Mouse (Mus musculus) C2C12 (cell line): ENCODE measurements around the gene Vash1. TPM values are rescaled to one million over a fixed set of nuclear protein-coding genes. Genes with fewer than 3 reads are reported as not detected.

ENCODE experiments used
- H3K27me3 ChIP-seq: one replicate; pipeline ENCODE4 v1.6.1; 2011; ENCODE audit not compliant: control insufficient read depth, insufficient read depth, insufficient read length
- H3K36me3 ChIP-seq: one replicate; pipeline ENCODE4 v1.6.1; 2011; ENCODE audit not compliant: control insufficient read depth, insufficient read depth
- H3K4me3 ChIP-seq: one replicate; pipeline ENCODE4 v1.5.1; 2011; ENCODE audit warnings: mild to moderate bottlenecking, control low read depth; ENCODE audit not compliant: poor library complexity, insufficient read depth, severe bottlenecking
- H3K79me2 ChIP-seq: one replicate; pipeline ENCODE4 v1.6.1; 2011; ENCODE audit not compliant: control insufficient read depth, insufficient read depth
- H3K79me3 ChIP-seq: one replicate; pipeline ENCODE4 v1.6.1; 2011; ENCODE audit warnings: low read depth, control low read depth
- H3ac ChIP-seq: one replicate; pipeline ENCODE3; 2011; ENCODE audit warnings: low read depth; ENCODE audit not compliant: control insufficient read depth, insufficient read length
- CEBPB ChIP-seq: IDR thresholded peaks from one replicate; pipeline ENCODE4 v1.6.1; 2011; ENCODE audit warnings: low read depth, mild to moderate bottlenecking, control low read depth, moderate library complexity
- CTCF ChIP-seq: IDR thresholded peaks from one replicate; pipeline ENCODE4 v1.5.1; 2011; ENCODE audit not compliant: control insufficient read depth, insufficient read depth, insufficient read length
- FOSL1 ChIP-seq: IDR thresholded peaks from one replicate; pipeline ENCODE4 v1.8.0; 2011; ENCODE audit warnings: mild to moderate bottlenecking, low read length; ENCODE audit not compliant: poor library complexity, insufficient read depth, severe bottlenecking
- MAX ChIP-seq: IDR thresholded peaks from one replicate; pipeline ENCODE4 v1.6.1; 2011; ENCODE audit warnings: mild to moderate bottlenecking, control low read depth
- MYOD1 ChIP-seq: IDR thresholded peaks from one replicate; pipeline ENCODE4 v1.6.1; 2011; ENCODE audit warnings: low read depth; ENCODE audit not compliant: control insufficient read depth, insufficient read length
- MYOG ChIP-seq: IDR thresholded peaks from one replicate; pipeline ENCODE4 v1.6.1; 2011; ENCODE audit not compliant: control insufficient read depth, insufficient read length; ENCODE audit errors: extremely low read depth
- USF1 ChIP-seq: IDR thresholded peaks from one replicate; pipeline ENCODE4 v1.6.1; 2011; ENCODE audit warnings: low read depth, mild to moderate bottlenecking, control low read depth, moderate library complexity
- polyA plus RNA-seq: library from polyadenylated mRNA; unstranded; fragments of >200 nt; fragmentation: generic; extraction: Trizol; gene quantifications from one replicate; pipeline ENCODE4 v1.2.1, GENCODE M21; 2012; ENCODE audit warnings: missing spikeins

The Vash1 gene
- polyA plus RNA-seq, 1 experiment = 0.44 TPM

DNA sequence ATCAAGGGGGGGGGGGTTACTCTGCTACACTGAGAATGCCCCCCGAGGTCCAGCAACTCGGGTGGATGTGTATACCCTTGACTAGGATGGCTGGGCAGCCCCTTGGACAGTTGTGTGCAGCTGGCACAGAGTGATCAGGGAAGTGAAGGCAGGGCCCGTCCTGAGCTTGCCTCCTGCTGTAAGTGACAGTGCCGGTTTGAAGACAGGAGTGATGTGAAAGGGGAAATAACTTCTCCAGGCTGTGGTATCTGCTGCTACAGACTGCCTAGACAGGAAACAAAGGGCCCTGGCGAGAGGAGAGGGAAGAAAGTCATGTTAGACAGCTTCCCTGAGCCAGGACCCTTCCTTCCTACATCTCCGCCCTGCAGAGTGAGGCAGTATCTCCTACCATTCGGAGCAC lies 5.2 kb downstream of the Vash1 start:
- Histone ChIP-seq H3K36me3 (no peaks in the 10 kb centered on the region), H3K79me3 (no peaks in the 10 kb centered on the region), H3K79me2 (no peaks in the 10 kb centered on the region), H3ac (no peak overlapping the region), H3K27me3 (peaks cover 16% of the 10 kb centered on the region), H3K4me3 (no peak overlapping the region)
- TF ChIP-seq USF1 = no peak
- TF ChIP-seq MYOG = no peak
- TF ChIP-seq CEBPB = no peak
- no peak for TF ChIP-seq CTCF
- TF ChIP-seq MYOD1 = no peak
- no peak for TF ChIP-seq MAX
- no peak for TF ChIP-seq FOSL1

DNA sequence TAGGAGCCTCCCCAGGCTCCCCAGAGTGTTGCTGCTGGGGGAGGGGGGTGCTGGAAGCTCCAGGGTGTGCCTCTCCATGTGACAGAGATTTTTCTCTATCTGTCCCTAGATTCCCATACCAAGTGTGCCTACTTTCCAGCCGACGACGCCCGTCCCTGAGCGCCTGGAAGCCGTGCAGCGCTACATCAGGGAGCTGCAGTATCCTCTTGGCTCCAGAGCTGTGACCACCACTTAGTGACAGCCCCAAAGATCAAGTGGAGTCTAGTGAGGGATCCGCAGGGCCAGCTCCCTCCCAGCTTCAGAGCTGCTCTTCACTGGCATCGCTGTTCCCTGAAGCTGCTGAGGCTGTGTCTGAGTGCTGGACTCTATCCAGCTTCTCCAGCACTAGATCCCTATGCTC lies 6.8 kb downstream of the Vash1 start:
- no peaks in the 10 kb centered on the region for H3K79me3 ChIP-seq
- TF ChIP-seq USF1 = no peak
- no peak for TF ChIP-seq CEBPB
- no peak for TF ChIP-seq MYOG
- TF ChIP-seq CTCF = no peak
- TF ChIP-seq MAX = no peak
- TF ChIP-seq FOSL1 = no peak
- no peak for TF ChIP-seq MYOD1

DNA sequence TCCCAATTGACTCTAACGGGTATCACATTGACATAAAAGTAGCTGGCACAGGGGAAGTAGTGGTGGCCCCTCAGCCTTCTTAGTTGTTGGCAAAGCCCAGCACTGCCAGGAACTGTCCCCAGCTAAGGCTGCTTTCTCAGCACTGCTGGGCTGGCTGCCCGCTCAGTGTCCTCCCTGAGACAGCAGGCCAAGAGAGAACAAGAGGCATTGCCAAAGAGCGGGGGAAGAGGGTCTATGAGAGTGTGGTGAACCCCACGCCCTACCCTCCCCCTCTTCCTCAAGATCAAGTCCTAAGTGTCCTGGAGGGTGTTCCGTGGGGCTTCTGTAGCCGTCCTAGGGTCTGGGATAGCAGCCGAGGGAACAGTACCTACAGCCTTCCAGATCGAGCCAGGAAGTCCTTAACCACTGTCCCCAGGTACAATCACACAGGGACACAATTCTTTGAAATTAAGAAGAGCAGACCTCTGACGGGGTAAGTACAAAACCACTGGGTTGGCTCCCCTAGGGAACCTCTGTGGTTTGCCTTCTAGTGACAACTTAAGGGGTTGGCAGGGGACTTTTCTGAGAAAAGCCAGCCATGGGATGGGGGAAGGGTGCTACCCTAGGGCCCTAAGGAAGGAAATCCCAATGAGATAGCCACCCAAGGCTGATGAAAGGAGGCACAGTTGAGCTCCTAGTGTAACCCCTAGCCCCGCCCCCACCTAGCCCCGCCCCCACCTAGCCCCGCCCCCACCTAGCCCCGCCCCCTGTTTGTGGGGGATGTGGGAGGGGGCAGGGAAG lies 8.2 kb downstream of the Vash1 start:
- TF ChIP-seq MYOD1 (no peak), MAX (no peak), CTCF (no peak), FOSL1 (no peak), USF1 (no peak), MYOG (no peak), CEBPB (no peak)
- Histone ChIP-seq H3ac (no peak overlapping the region), H3K79me2 (no peaks in the 10 kb centered on the region), H3K27me3 (peaks cover 7% of the 10 kb centered on the region), H3K79me3 (no peaks in the 10 kb centered on the region), H3K4me3 (no peak overlapping the region), H3K36me3 (no peaks in the 10 kb centered on the region)

More for the DNA sequence above, 6.8 kb downstream of the Vash1 start:
- peaks cover 7% of the 10 kb centered on the region for H3K27me3 ChIP-seq
- no peak overlapping the region for H3K4me3 ChIP-seq
- H3K79me2 ChIP-seq = no peaks in the 10 kb centered on the region
- H3K36me3 ChIP-seq = no peaks in the 10 kb centered on the region
- no peak overlapping the region for H3ac ChIP-seq

DNA sequence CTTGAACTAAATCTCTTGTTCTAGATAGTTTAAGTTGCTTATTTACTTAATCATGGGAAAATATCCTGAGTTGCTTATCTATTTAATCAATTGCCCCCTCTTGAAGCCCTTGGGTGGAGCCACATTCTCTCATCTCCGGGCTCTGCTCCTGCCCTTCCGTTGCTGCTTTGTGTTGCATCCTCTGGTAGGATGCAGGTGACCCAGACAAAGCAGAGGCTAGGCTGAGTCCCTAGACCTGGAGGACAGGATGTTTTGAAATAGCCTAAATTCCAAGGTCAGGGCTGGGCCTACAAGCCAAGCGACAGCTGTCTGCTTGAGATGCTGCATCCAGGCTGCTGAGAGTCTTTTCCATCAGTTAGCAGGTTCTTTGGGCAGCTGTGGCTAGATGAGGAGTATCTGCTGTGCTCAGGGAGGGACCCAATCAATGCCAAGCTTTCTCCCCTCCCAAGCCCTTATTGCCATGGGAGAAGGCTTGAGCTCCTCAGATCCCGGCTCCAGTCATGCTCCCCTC lies 9.0 kb downstream of the Vash1 start:
- no peaks in the 10 kb centered on the region for H3K79me2 ChIP-seq
- TF ChIP-seq MAX (no peak), CEBPB (no peak), MYOG (no peak), FOSL1 (no peak), USF1 (no peak), CTCF (no peak), MYOD1 (no peak)
- no peak overlapping the region for H3ac ChIP-seq
- H3K4me3 ChIP-seq = no peak overlapping the region
- no peaks in the 10 kb centered on the region for H3K79me3 ChIP-seq
- H3K27me3 ChIP-seq = peaks cover 4% of the 10 kb centered on the region
- no peaks in the 10 kb centered on the region for H3K36me3 ChIP-seq

DNA sequence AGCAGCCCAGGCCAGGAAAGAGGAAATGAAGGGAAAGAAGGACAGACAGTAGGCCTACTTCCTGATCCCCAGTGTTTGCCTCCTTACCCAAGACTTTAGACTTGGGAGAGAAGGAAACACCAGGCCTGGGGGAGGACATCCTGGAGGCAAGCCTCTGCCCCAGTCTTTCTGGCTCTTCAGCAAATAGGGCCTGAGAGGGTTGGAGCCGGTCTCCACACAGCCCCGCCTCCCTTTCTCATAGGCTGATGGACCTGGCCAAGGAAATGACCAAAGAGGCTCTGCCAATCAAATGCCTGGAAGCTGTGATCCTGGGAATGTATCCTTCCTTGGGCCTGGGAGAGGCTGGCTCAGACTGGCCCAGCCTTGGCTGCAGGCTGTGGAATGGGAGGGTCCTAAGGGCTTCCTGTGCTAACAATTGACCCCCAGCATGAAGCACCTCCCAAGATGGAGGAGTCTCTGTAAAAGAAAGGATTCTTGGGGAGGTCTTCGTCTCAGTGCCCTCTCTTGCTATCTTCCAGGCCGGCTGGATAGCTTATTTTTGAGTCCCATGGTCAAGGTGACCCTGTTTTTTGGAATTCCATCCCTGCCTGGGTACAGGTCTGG lies 9.6 kb downstream of the Vash1 start:
- Histone ChIP-seq H3K4me3 (no peak overlapping the region), H3K36me3 (no peaks in the 10 kb centered on the region), H3ac (no peak overlapping the region), H3K79me3 (no peaks in the 10 kb centered on the region), H3K27me3 (peaks cover 4% of the 10 kb centered on the region), H3K79me2 (no peaks in the 10 kb centered on the region)
- TF ChIP-seq CTCF (no peak), MYOD1 (no peak), USF1 (no peak)

DNA sequence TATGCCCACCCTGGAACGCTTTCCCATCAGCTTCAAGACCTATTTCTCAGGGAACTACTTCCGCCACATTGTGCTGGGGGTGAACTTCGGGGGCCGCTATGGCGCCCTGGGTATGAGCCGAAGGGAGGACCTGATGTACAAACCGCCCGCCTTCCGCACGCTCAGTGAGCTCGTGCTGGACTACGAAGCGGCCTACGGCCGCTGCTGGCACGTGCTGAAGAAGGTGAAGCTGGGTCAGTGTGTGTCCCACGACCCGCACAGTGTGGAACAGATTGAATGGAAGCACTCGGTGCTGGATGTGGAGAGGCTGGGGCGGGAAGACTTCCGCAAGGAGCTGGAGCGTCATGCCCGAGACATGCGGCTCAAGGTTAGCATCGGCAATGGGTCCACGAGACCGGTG lies 10.4 kb downstream of the Vash1 start:
- no peaks in the 10 kb centered on the region for H3K79me2 ChIP-seq
- H3K36me3 ChIP-seq = no peaks in the 10 kb centered on the region
- no peak for TF ChIP-seq USF1
- peaks cover 4% of the 10 kb centered on the region for H3K27me3 ChIP-seq
- no peak overlapping the region for H3K4me3 ChIP-seq
- no peaks in the 10 kb centered on the region for H3K79me3 ChIP-seq
- H3ac ChIP-seq = no peak overlapping the region
